Mouse (Mus musculus) erythroblast, adult 5-6 weeks (primary cell): ENCODE results near the gene 1700024G13Rik. TPM values are rescaled to one million over a fixed set of nuclear protein-coding genes. Genes with fewer than 3 reads are reported as not detected.

ENCODE experiments used
- ATAC-seq: replicated peaks from 2 replicates; pipeline ENCODE4 v1.8.0; 2016; ENCODE audit warnings: moderate number of reproducible peaks, mild to moderate bottlenecking, moderate TSS enrichment, inconsistent platforms; ENCODE audit not compliant: poor library complexity, low FRiP score, severe bottlenecking
- total RNA-seq, 2 experiments: library from RNA; stranded (forward) in 1 of 2; stranded (reverse) in 1 of 2; fragments of 150-400 nt in 1 of 2; fragments of 200-764, 138-1000 nt in 1 of 2; gene quantifications; 2 replicates each; pipeline versions ENCODE4 v1.2.3 to v1.2.4; 2015 to 2017; ENCODE audit warnings: low replicate concordance in 2 of 2

1700024G13Rik gene
- total RNA-seq, 2 experiments from 2014 or later = not detected

DNA sequence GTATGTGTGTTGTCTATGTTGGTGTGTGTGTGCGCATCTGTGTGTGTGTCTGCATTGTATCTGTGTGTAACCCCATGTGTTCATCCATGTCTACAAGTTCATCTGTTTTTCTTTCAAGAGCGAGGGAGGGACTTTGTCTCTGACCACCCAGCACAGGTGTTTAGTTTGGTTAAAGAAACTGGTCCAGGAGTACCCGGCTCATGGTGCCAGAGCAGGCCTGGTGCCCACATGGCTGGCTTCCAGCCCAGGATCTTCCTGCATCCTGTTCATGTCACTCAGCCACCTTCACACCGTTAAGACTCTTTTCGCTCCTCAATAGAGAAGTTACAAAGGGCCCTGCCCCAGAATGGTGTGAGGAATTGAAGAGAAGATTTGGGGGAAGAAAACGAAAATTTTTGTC, 52.2 kb downstream of the 1700024G13Rik start:
- ATAC-seq = no peak

DNA sequence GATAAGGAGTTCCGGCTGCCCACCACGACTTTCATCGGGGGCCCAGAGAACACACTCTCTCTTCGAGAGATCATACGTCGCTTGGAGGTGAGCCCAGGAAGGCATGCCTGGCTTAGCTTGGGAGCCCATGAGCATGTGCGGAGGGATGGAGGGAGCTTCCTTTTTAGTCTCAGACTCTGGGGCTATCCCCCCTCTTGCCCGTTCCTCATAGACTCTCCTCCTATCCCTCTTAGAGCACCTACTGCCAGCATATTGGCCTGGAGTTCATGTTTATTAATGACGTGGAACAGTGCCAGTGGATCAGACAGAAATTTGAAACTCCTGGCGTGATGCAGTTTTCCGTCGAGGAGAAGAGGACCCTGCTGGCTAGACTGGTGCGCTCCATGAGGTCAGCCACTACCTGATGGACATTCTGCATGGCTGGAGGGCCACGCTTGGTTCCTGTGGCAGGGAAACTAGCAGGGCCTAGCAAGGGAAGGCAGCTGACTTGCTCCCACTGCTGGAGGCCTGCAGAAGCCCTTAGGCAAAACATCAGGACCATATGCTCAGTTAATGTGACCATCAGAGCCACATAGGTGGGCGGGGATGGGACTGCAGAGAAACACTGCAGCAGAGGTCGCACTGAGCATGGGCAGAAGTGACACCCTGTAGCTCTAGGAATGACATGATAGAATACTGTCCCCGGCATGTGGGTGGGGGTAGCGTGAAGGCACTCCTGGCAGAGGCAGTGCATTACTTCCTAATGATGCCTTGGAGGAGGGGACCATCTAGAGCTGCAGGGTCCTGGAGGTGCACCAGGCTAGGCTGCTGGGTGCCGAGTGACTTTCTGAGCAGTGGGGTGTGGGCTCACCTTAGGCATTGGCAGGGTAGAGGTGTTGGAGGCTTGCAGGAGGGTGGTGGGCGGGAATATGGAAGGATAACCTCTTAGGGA, 55.4 kb downstream of the 1700024G13Rik start:
- ATAC-seq = no peak

- no peak for ATAC-seq
Measured at GRCm38 (mm10) chr14:32327366-32327765, 60.8 kb downstream of the 1700024G13Rik start.

Other genes starting within 250 kb of the 1700024G13Rik start
- not detected in 2 replicates for gene Msmb, start 246.4 kb downstream of the 1700024G13Rik start, total RNA-seq (2015; ENCODE audit: low replicate concordance)
- 5.2 TPM in 1 of 2 replicates, not detected in the other for gene Msmb, start 246.4 kb downstream of the 1700024G13Rik start, total RNA-seq (2017; ENCODE audit: low replicate concordance)
- 661 and 684 TPM in 2 replicates for gene Ncoa4, start 228.5 kb downstream of the 1700024G13Rik start, total RNA-seq (2015; ENCODE audit: low replicate concordance)
- 773 and 931 TPM in 2 replicates for gene Ncoa4, start 228.5 kb downstream of the 1700024G13Rik start, total RNA-seq (2017; ENCODE audit: low replicate concordance)
- 41.2 and 49.4 TPM in 2 replicates for gene Timm23, start 186.5 kb downstream of the 1700024G13Rik start, total RNA-seq (2015; ENCODE audit: low replicate concordance)
- gene Timm23, start 186.5 kb downstream of the 1700024G13Rik start, total RNA-seq (2017; ENCODE audit: low replicate concordance) = 11.2 and 15.3 TPM in 2 replicates
- gene Parg, start 186.4 kb downstream of the 1700024G13Rik start, total RNA-seq (2015; ENCODE audit: low replicate concordance) = 12.7 and 19.2 TPM in 2 replicates
- gene Parg, start 186.4 kb downstream of the 1700024G13Rik start, total RNA-seq (2017; ENCODE audit: low replicate concordance) = 28.6 and 39.1 TPM in 2 replicates
- gene Ogdhl, start 66.4 kb downstream of the 1700024G13Rik start, total RNA-seq (2015; ENCODE audit: low replicate concordance) = 0.21 TPM in 1 of 2 replicates, not detected in the other
- not detected in 2 replicates for gene Ogdhl, start 66.4 kb downstream of the 1700024G13Rik start, total RNA-seq (2017; ENCODE audit: low replicate concordance)
- gene Slc18a3, start 76.5 kb upstream of the 1700024G13Rik start, total RNA-seq (2015; ENCODE audit: low replicate concordance) = not detected in 2 replicates
- not detected in 2 replicates for gene Slc18a3, start 76.5 kb upstream of the 1700024G13Rik start, total RNA-seq (2017; ENCODE audit: low replicate concordance)
- not detected in 2 replicates for gene Chat, start 77.6 kb upstream of the 1700024G13Rik start, total RNA-seq (2015; ENCODE audit: low replicate concordance)
- not detected in 2 replicates for gene Chat, start 77.6 kb upstream of the 1700024G13Rik start, total RNA-seq (2017; ENCODE audit: low replicate concordance)
- gene Ercc6, start 125.1 kb upstream of the 1700024G13Rik start, total RNA-seq (2015; ENCODE audit: low replicate concordance) = 2.9 and 5.4 TPM in 2 replicates
- 7.0 and 9.3 TPM in 2 replicates for gene Ercc6, start 125.1 kb upstream of the 1700024G13Rik start, total RNA-seq (2017; ENCODE audit: low replicate concordance)
- not detected in 2 replicates for gene Prrxl1, start 211.0 kb upstream of the 1700024G13Rik start, total RNA-seq (2015; ENCODE audit: low replicate concordance)
- gene Prrxl1, start 211.0 kb upstream of the 1700024G13Rik start, total RNA-seq (2017; ENCODE audit: low replicate concordance) = 0.56 TPM in 1 of 2 replicates, not detected in the other